Mouse (Mus musculus) thymus, adult 2 months (tissue): ENCODE measurements around the gene Dlg3.

Experiments
- CTCF ChIP-seq: fragments of 200-500 bp; IDR thresholded peaks from 2 replicates; pipeline ENCODE4 v1.5.1; 2012; ENCODE audit warnings: mild to moderate bottlenecking, control low read depth, low read length, moderate library complexity, borderline replicate concordance; ENCODE audit not compliant: control insufficient read depth, poor library complexity, insufficient read depth; ENCODE audit errors: extremely low read depth
- POLR2A ChIP-seq: fragments of 200-500 bp; IDR thresholded peaks from 2 replicates; pipeline ENCODE4 v1.6.1; 2012; ENCODE audit warnings: mild to moderate bottlenecking, low read length, control low read depth, moderate library complexity; ENCODE audit not compliant: control insufficient read depth, poor library complexity, insufficient read depth; ENCODE audit errors: extremely low read depth

DNA sequence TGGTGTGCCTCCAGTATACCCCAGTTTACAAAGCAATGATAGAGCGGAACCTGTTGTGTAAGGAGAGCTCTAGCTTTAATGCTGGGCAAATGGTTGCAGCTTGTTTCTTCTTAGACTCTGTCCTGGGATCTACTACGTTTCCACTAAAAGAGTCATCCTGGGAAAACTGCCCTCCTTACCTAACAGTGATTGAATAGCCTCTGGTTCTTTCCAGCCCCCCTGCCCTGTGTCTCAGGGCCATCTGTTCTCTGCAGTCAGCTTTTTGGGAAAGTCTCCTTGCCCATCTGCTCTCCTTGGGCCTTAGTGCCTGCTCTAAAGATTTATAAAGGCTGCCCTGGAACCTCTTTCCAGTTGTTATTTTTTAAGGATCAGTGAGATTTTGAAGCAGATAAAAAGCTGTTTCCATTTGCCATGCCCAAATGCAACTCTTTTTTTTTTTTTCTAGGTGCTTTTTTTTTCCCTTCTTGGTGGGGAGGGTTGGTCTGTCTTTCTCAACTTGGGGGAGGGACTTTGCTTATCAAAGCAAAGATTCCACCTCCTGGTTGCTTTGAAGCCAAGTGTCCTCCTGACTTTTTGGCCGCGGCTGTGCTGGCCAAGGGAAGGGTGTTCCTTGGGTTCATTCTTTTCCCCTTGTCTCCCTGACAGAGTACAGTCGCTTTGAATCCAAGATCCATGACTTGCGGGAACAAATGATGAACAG lies 28.7 kb downstream of the Dlg3 start:
- TF ChIP-seq POLR2A (no peak), CTCF (no peak)
